In genomic region chr15:80533274-80533673, GRCm38 (mm10) we compare ENCODE assay signal across 29 mouse cellular contexts. TPM values are rescaled to one million over a fixed set of nuclear protein-coding genes. Genes with fewer than 3 reads are reported as not detected.
A peak's percentile ranks its signal among the peaks of the same experiment; 100 is the strongest.
DNase-seq lines count a peak whose midpoint lies in the region; ATAC-seq and TF ChIP-seq lines count a peak whose summit lies in the region.
"Had no signal": no experiment of that assay in that cellular context is flagged by ENCODE, and none has a peak within 500 bp of the region (broad histone marks: within the 10 kb centered on the region; RNA-seq: fewer than 3 reads in every experiment).

No protein-coding gene starts in this region.

- H3K4me1 ChIP-seq in embryonic fibroblast, embryonic 13.5 days (ENCODE audit: control insufficient read depth, insufficient read depth, low read length), result peaks cover 6% of the 10 kb centered on the region; the same call in 1 of the 2 replicates
- peaks cover 15% of the 10 kb centered on the region; the same call in 1 of the 2 replicates for H3K4me1 ChIP-seq in hindbrain, embryonic 13.5 days (replicated peaks)

- TF ChIP-seq CTCF in embryonic fibroblast, embryonic 13.5 days (IDR thresholded peaks at IDR 0.05; ENCODE audit: borderline replicate concordance, insufficient read depth, low read length), result no peak

- 0 out of 2 replicates have a peak overlapping the region, but pooled peaks have one; percentile 7 for H3K27ac ChIP-seq in embryonic fibroblast, embryonic 13.5 days (ENCODE audit: insufficient read depth, low read length)
- no peak overlapping the region for H3K27ac ChIP-seq in hindbrain, embryonic 13.5 days
- H3K27ac ChIP-seq: forebrain, embryonic 15.5 days; kidney, embryonic 15.5 days; limb, embryonic 10.5 days; neural tube, embryonic 13.5 days had no signal

- no peak overlapping the region for H3K4me2 ChIP-seq in hindbrain, embryonic 13.5 days
- H3K4me2 ChIP-seq: forebrain, embryonic 15.5 days; kidney, embryonic 15.5 days; neural tube, embryonic 13.5 days had no signal

- DNase-seq in layer of hippocampus, adult 18-20 months (ENCODE audit: low spot score in 2 of 2), result peak; percentile 15 to 25
- DNase-seq in layer of hippocampus, postnatal 25 days (ENCODE audit: extremely low spot score in 1 of 2, low spot score in 1 of 2), result no peak
- DNase-seq in right cerebral cortex, adult 2 months (ENCODE audit: low spot score in 2 of 2), result peak; percentile 32 to 36
- no peak for DNase-seq in right cerebral cortex, postnatal 14 days
- peak; percentile 64 for DNase-seq in telencephalon, adult 2 months (ENCODE audit: low read depth, low spot score)
- DNase-seq in spleen, postnatal 36 days (ENCODE audit: low spot score in 2 of 2), result no peak
- DNase-seq: adrenal gland, postnatal 14 days; cerebellum, adult 2 months; gastrocnemius, postnatal 14 days; heart, adult 18-20 months; heart, postnatal 4 days; kidney, postnatal 4 days; layer of hippocampus, postnatal 36 days; lung, adult 18-20 months; lung, postnatal 14 days; midbrain, embryonic 14.5 days; thymus, postnatal 14 days had no signal

- no peak for TF ChIP-seq POLR2A in embryonic fibroblast, embryonic 13.5 days (IDR thresholded peaks at IDR 0.05; ENCODE audit: low read depth, low read length)

- no peak overlapping the region for H3K9ac ChIP-seq in hindbrain, embryonic 13.5 days
- H3K9ac ChIP-seq: forebrain, embryonic 15.5 days; kidney, embryonic 15.5 days; neural tube, embryonic 13.5 days had no signal

- ATAC-seq in hindbrain, embryonic 13.5 days (ENCODE audit: low FRiP score), result no peak
- ATAC-seq: forebrain, embryonic 15.5 days; hindbrain, embryonic 16.5 days; intestine, embryonic 16.5 days had no signal

- WGBS in hindbrain, embryonic 13.5 days, result 60% methylated on average over 6 of the region's 6 CpGs

- H3K9me3 ChIP-seq in hindbrain, embryonic 13.5 days, result no peaks in the 10 kb centered on the region
- H3K9me3 ChIP-seq: forebrain, embryonic 15.5 days; kidney, embryonic 15.5 days; limb, embryonic 10.5 days; megakaryocyte, embryonic 14.5 days; neural tube, embryonic 13.5 days had no signal

- H3K36me3 ChIP-seq in hindbrain, embryonic 13.5 days, result no peaks in the 10 kb centered on the region
- H3K36me3 ChIP-seq: forebrain, embryonic 15.5 days; kidney, embryonic 15.5 days; limb, embryonic 10.5 days; neural tube, embryonic 13.5 days had no signal

- 0 out of 2 replicates have a peak, but pooled peaks cover 3% of the 10 kb centered on the region for H3K27me3 ChIP-seq in hindbrain, embryonic 13.5 days
- H3K27me3 ChIP-seq: forebrain, embryonic 15.5 days; neural tube, embryonic 13.5 days had no signal

- no peak overlapping the region for H3K4me3 ChIP-seq in embryonic fibroblast, embryonic 13.5 days (ENCODE audit: insufficient read depth, low read length)
- no peak overlapping the region for H3K4me3 ChIP-seq in hindbrain, embryonic 13.5 days
- H3K4me3 ChIP-seq: forebrain, embryonic 15.5 days; kidney, embryonic 15.5 days; limb, embryonic 10.5 days; megakaryocyte, embryonic 14.5 days; neural tube, embryonic 13.5 days had no signal

RNA-seq across cellular contexts. Expression of gene Enthd1, which starts 31.7 kb away (rescaled TPM):
- not detected for total RNA-seq in layer of hippocampus, adult 18-20 months (2021)
- not detected for total RNA-seq in layer of hippocampus, postnatal 25 days (2021)
- polyA plus RNA-seq in embryonic fibroblast, embryonic 13.5 days (2011; ENCODE audit: insufficient read length, low read depth, missing spikeins), result not detected in 2 replicates
- not detected in 2 replicates for polyA plus RNA-seq in hindbrain, embryonic 13.5 days (2015; fragmentation: Nextera tagmentation; extraction: Ambion mirVana)
- total RNA-seq: adrenal gland, postnatal 14 days; gastrocnemius, postnatal 14 days; heart, adult 18-20 months; heart, postnatal 4 days; layer of hippocampus, postnatal 36 days had no signal
- polyA plus RNA-seq: cerebellum, adult 2 months; cortical plate, adult 2 months; embryonic facial prominence, embryonic 11.5 days; forebrain, embryonic 15.5 days; heart, embryonic 14.5 days; hindbrain, embryonic 16.5 days; intestine, embryonic 16.5 days; kidney, embryonic 15.5 days; limb, embryonic 10.5 days; midbrain, embryonic 14.5 days; neural tube, embryonic 13.5 days had no signal

RNA-seq across cellular contexts. Expression of gene Grap2, which starts 39.1 kb away (rescaled TPM):
- under 1 TPM; 0.05 to 0.10 TPM for total RNA-seq in layer of hippocampus, adult 18-20 months (2021)
- total RNA-seq in layer of hippocampus, postnatal 25 days (2021), result under 1 TPM; 0.28 to 0.74 TPM
- polyA plus RNA-seq in embryonic fibroblast, embryonic 13.5 days (2011; ENCODE audit: insufficient read length, low read depth, missing spikeins), result not detected in 2 replicates
- 0.97 and 1.3 TPM in 2 replicates for polyA plus RNA-seq in hindbrain, embryonic 13.5 days (2015; fragmentation: Nextera tagmentation; extraction: Ambion mirVana)

Comparison
In these comparisons a context has a peak if more than half of its experiments do, and no peak if none do; other contexts are left out.
1. DNase-seq: peak in layer of hippocampus, adult 18-20 months (2 of 2), right cerebral cortex, adult 2 months (2 of 2) and telencephalon, adult 2 months (single experiment); none in layer of hippocampus, postnatal 25 days (0 of 2), right cerebral cortex, postnatal 14 days (single experiment) and spleen, postnatal 36 days (0 of 2).